Mouse (Mus musculus) forebrain, embryonic 12.5 days (tissue): ENCODE results near the gene Fgfbp3. TPM values are rescaled to one million over a fixed set of nuclear protein-coding genes. Genes with fewer than 3 reads are reported as not detected.

Experiments
- polyA plus RNA-seq: library from polyadenylated mRNA; unstranded; fragments of >200 nt; fragmentation: Nextera tagmentation; extraction: Ambion mirVana; gene quantifications from 2 replicates; pipeline ENCODE4 v1.2.1, GENCODE M21; 2016

Gene Fgfbp3
- polyA plus RNA-seq, 1 experiment from 2014 or later = 34.2 TPM

Other genes starting within 250 kb of the Fgfbp3 start
- gene Ppp1r3c, start 183.0 kb downstream of the Fgfbp3 start, polyA plus RNA-seq = 2.4 and 2.5 TPM in 2 replicates
- gene Tnks2, start 85.4 kb downstream of the Fgfbp3 start, polyA plus RNA-seq = 76.3 and 78.2 TPM in 2 replicates
- 20.3 and 20.9 TPM in 2 replicates for gene Btaf1, start 6.5 kb upstream of the Fgfbp3 start, polyA plus RNA-seq